Mouse (Mus musculus) forebrain, embryonic 10.5 days (tissue): ENCODE results near the gene Rpl14. TPM values are rescaled to one million over a fixed set of nuclear protein-coding genes. Genes with fewer than 3 reads are reported as not detected.

Source experiments
- DNase-seq: peaks from one replicate; pipeline ENCODE4 v3.0.0-alpha.2; 2017; ENCODE audit warnings: low spot score; ENCODE audit errors: extremely low spot score
- H3K27ac ChIP-seq: fragments of 300-500 bp; sonication (generic); 2 replicates; pipeline ENCODE4 v1.5.1; 2016; ENCODE audit warnings: mild to moderate bottlenecking
- H3K27me3 ChIP-seq: fragments of 300-500 bp; sonication (generic); 2 replicates; pipeline ENCODE4 v1.6.1; 2016; ENCODE audit warnings: mild to moderate bottlenecking; ENCODE audit not compliant: poor library complexity, severe bottlenecking
- H3K36me3 ChIP-seq: fragments of 300-500 bp; sonication (generic); replicated peaks from 2 replicates; pipeline ENCODE4 v1.6.1; 2016; ENCODE audit warnings: mild to moderate bottlenecking, moderate library complexity
- H3K4me1 ChIP-seq: fragments of 300-500 bp; sonication (generic); 2 replicates; pipeline ENCODE4 v1.6.1; 2016
- H3K4me3 ChIP-seq: fragments of 300-500 bp; sonication (generic); 2 replicates; pipeline ENCODE4 v1.5.1; 2016; ENCODE audit warnings: mild to moderate bottlenecking, moderate library complexity
- H3K9me3 ChIP-seq: fragments of 300-500 bp; sonication (generic); 2 replicates; pipeline ENCODE4 v1.6.1; 2016; ENCODE audit warnings: mild to moderate bottlenecking, moderate library complexity
- WGBS: fragments of 180-500 bp; shearing (Covaris S2); methylation state at CpG from one replicate; pipeline ENCODE4 v1.1.7; 2016; 5-methylcytosine and 5-hydroxymethylcytosine counted together
- polyA plus RNA-seq: library from polyadenylated mRNA; unstranded; fragments of >200 nt; fragmentation: Nextera tagmentation; extraction: Ambion mirVana; gene quantifications from 2 replicates; pipeline ENCODE4 v1.2.1, GENCODE M21; 2016

The Rpl14 gene
- polyA plus RNA-seq, 1 experiment from 2014 or later: 785 TPM

DNA sequence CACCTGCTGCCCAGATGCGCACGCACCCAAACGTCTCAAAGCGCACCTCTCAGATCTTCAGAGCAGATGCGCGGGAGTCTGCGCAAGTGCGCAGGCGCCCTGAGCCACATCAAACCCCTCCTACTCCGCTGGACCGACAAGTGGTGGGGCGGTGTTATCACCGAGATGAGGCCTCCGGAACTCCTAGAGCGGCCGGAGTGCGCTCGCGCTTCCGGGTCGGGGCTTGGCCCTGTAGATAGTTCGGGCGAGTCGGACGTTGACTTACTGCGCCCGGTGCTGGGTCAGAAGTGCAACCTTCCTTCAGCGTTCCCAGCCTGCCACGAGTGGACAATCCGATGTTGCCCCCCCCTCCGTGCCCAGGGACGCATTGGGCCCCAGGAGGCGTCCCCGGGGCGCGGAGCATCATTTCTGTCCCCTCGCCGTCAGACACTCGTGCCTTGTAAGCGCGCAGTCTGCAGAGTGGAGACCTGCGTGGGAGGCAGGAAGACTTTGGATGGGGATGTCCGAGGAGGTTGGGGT is 5.9 kb downstream of the Rpl14 start:
- peak overlapping the region; percentile 89 for H3K27ac ChIP-seq
- H3K27me3 ChIP-seq: no peaks in the 10 kb centered on the region
- H3K4me1 ChIP-seq: peaks cover 42% of the 10 kb centered on the region
- peak; percentile 94 for DNase-seq
- H3K36me3 ChIP-seq: peaks cover 43% of the 10 kb centered on the region
- under 1% methylated on average over 43 of the region's 43 CpGs for WGBS
- H3K9me3 ChIP-seq: no peaks in the 10 kb centered on the region
- peak overlapping the region; percentile 79 for H3K4me3 ChIP-seq

- Histone ChIP-seq H3K4me1 (peaks cover 42% of the 10 kb centered on the region), H3K27me3 (no peaks in the 10 kb centered on the region), H3K36me3 (peaks cover 36% of the 10 kb centered on the region), H3K27ac (peak overlapping the region; percentile 89), H3K9me3 (no peaks in the 10 kb centered on the region), H3K4me3 (peak overlapping the region; percentile 79)
- 57% methylated on average over 12 of the region's 12 CpGs for WGBS
- DNase-seq: no peak
Measured at GRCm38 (mm10) chr9:120577706-120578405, 6.6 kb downstream of the Rpl14 start.

GRCm38 (mm10) chr9:120578701-120579100 is 7.5 kb downstream of the Rpl14 start:
- Histone ChIP-seq H3K4me1 (peaks cover 42% of the 10 kb centered on the region), H3K4me3 (no peak overlapping the region), H3K27me3 (no peaks in the 10 kb centered on the region), H3K27ac (no peak overlapping the region), H3K9me3 (no peaks in the 10 kb centered on the region), H3K36me3 (peaks cover 27% of the 10 kb centered on the region)
- DNase-seq: no peak
- WGBS: 77% methylated on average over 6 of the region's 6 CpGs

DNA sequence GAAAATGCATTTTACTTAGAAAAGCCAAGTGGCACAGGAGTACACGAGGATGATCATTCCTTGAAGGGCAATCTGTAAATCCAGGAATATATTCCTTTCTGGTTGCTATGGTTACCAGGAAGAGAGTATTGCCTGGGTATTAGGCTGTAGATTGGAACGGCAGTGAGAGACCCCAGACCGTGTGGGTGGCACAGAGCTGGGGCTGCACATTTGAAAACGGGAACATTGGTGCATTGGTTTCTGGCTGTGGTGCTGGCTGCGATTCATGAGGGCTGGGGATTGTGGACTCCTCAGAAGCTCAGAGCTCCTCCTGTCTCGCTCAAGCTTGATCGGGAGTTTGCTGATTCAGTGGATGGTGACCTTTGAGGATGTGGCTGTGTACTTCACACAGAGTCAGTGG is 8.6 kb downstream of the Rpl14 start:
- 84% methylated on average over 7 of the region's 7 CpGs for WGBS
- no peaks in the 10 kb centered on the region for H3K9me3 ChIP-seq
- H3K4me1 ChIP-seq: peaks cover 42% of the 10 kb centered on the region
- no peak overlapping the region for H3K27ac ChIP-seq
- peaks cover 16% of the 10 kb centered on the region for H3K36me3 ChIP-seq
- no peak for DNase-seq
- H3K4me3 ChIP-seq: no peak overlapping the region
- H3K27me3 ChIP-seq: no peaks in the 10 kb centered on the region

- no peaks in the 10 kb centered on the region for H3K36me3 ChIP-seq
- WGBS: 24% methylated on average over 21 of the region's 21 CpGs
- H3K27me3 ChIP-seq: no peaks in the 10 kb centered on the region
- peaks cover 40% of the 10 kb centered on the region for H3K4me1 ChIP-seq
- no peak for DNase-seq
- H3K4me3 ChIP-seq: peak overlapping the region; percentile 49
- H3K27ac ChIP-seq: peak overlapping the region; percentile 79
- no peaks in the 10 kb centered on the region for H3K9me3 ChIP-seq
Measured at GRCm38 (mm10) chr9:120581941-120582618, 10.8 kb downstream of the Rpl14 start.

DNA sequence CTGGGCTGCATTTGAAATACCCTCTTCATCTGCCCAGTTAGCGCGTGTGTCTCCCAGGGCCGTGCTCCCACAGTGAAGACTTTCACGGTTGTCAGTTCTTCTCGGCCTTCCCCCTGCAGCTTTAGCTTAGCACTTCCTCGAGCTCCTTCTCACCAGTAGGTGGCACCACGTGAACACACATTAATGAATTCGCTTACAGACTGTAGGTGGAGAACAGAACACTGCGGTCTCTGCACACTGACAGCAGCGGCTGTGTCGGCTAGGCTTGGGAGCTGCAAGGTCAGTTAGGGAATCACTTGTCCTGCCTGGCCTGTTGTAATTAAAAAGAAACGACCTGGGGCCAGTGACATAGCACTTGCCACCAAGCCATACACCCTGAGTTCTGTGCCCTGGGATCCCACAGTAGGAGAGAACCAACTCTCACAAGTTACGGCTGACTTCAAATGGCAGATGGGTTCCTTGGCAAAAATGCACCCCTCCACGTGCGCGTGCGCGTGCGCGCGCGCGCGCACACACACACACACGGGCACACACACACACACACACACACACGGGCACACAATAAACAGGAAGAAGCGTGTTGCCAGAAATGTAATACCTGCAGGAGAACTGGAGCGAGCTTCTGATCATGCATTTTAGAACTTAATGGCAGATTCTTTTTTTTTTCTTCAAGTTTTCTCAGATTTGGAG is 11.5 kb downstream of the Rpl14 start:
- H3K4me3 ChIP-seq: peak overlapping the region; percentile 49
- H3K36me3 ChIP-seq: no peaks in the 10 kb centered on the region
- H3K4me1 ChIP-seq: peaks cover 33% of the 10 kb centered on the region
- H3K9me3 ChIP-seq: no peaks in the 10 kb centered on the region
- no peaks in the 10 kb centered on the region for H3K27me3 ChIP-seq
- H3K27ac ChIP-seq: peak overlapping the region; percentile 79
- peak; percentile 82 for DNase-seq
- WGBS: 16% methylated on average over 28 of the region's 28 CpGs

DNA sequence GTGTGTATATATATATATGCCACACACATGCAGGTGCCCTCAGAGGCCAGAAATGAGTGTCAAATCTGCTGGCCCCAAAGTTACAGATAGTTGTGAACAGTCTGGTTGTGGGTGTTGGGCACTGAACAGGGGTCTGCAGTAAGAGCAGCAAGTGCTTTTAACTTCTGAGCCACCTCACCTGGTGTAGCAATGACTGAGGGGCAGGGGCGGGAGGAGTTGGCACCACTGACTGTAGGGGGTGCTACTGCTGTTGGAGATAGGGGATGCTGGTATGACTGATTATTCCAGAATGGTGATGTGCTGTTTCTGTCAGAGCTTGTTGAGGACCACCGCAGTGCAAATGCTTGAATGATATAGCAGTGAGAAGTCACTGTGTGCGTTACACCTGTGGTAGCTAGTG is 12.1 kb downstream of the Rpl14 start:
- H3K27me3 ChIP-seq: no peaks in the 10 kb centered on the region
- 87% methylated on average over 3 of the region's 3 CpGs for WGBS
- H3K9me3 ChIP-seq: no peaks in the 10 kb centered on the region
- no peak overlapping the region for H3K27ac ChIP-seq
- peaks cover 28% of the 10 kb centered on the region for H3K4me1 ChIP-seq
- no peaks in the 10 kb centered on the region for H3K36me3 ChIP-seq
- peak overlapping the region; percentile 49 for H3K4me3 ChIP-seq
- no peak for DNase-seq

GRCm38 (mm10) chr9:120586546-120586945 is 15.3 kb downstream of the Rpl14 start:
- Histone ChIP-seq H3K4me3 (no peak overlapping the region), H3K36me3 (no peaks in the 10 kb centered on the region), H3K4me1 (peaks cover 19% of the 10 kb centered on the region), H3K9me3 (no peaks in the 10 kb centered on the region), H3K27ac (no peak overlapping the region), H3K27me3 (no peaks in the 10 kb centered on the region)
- WGBS: 19% methylated on average over 3 of the region's 3 CpGs
- peak; percentile 73 for DNase-seq

GRCm38 (mm10) chr9:120591490-120591889 is 20.2 kb downstream of the Rpl14 start:
- no peaks in the 10 kb centered on the region for H3K36me3 ChIP-seq
- no peaks in the 10 kb centered on the region for H3K9me3 ChIP-seq
- 0 out of 2 replicates have a peak overlapping the region, but pooled peaks have one; percentile 9 for H3K27ac ChIP-seq
- H3K27me3 ChIP-seq: peaks cover 24% of the 10 kb centered on the region; the same call in 1 of the 2 replicates
- peaks cover 33% of the 10 kb centered on the region for H3K4me1 ChIP-seq
- DNase-seq: peak; percentile 86
- 4% methylated on average over 9 of the region's 9 CpGs for WGBS
- no peak overlapping the region for H3K4me3 ChIP-seq

DNA sequence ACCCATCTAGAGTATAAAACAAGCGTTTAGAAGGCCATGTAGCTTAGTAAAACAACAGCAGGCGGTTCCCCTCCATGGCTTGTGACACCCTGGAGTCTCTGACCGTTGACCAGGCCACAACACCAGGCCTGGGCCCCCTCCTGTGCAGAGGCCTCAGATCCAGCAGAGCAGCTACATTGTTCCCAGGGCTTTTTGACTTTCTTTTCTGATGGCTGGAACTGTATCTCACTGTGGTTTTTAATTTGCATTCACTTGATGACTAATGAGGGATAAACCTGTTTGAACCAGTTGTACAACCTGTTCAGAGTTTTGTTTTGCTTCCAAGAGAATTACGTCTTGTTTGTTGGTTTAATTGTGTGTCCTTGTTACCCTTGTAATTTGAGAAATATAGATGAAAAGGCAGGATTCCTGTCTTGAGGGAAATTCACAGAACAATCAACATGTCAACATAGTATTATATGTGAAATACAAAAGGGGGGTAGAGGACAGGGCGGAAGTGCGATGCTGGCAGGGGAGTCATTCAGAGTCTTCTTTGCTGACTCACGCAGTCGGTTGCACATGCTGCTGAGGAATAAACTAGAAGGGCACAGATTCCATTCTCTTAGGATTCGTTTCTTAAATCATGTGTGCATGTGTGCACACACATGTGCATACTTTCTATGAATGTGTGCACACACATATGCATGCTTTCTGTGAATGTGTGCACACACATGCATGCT is 22.3 kb downstream of the Rpl14 start:
- H3K4me3 ChIP-seq: no peak overlapping the region
- H3K36me3 ChIP-seq: no peaks in the 10 kb centered on the region
- H3K27me3 ChIP-seq: peaks cover 24% of the 10 kb centered on the region; the same call in 1 of the 2 replicates
- peaks cover 36% of the 10 kb centered on the region for H3K4me1 ChIP-seq
- no peak for DNase-seq
- H3K27ac ChIP-seq: no peak overlapping the region
- H3K9me3 ChIP-seq: no peaks in the 10 kb centered on the region
- 45% methylated on average over 9 of the region's 9 CpGs for WGBS

- Histone ChIP-seq H3K9me3 (no peaks in the 10 kb centered on the region), H3K4me1 (peaks cover 36% of the 10 kb centered on the region), H3K27ac (no peak overlapping the region), H3K36me3 (no peaks in the 10 kb centered on the region), H3K4me3 (no peak overlapping the region), H3K27me3 (peaks cover 24% of the 10 kb centered on the region; the same call in 1 of the 2 replicates)
- DNase-seq: no peak
- WGBS: 49% methylated on average over 6 of the region's 6 CpGs
Measured at GRCm38 (mm10) chr9:120594839-120595238, 23.6 kb downstream of the Rpl14 start.

DNA sequence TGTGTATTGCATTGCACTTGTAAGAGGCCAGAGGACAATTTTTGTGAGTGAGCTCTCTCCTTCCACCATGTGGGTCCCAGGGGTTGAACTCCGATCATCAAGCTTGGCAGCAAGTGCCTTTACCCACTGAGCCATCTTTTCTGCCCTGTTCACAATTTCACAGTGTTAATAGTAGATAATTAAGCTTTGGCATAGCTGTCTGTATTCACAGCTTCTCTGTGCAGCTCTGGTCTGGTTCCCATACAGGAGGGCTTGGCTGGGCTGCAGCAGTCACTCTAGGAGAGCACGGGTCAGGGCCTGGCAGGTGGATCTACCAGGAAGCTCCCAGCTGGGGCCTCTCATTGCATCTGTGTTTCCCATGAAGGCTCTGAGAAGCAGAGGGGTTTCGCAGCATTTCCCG is 24.1 kb downstream of the Rpl14 start:
- Histone ChIP-seq H3K4me1 (peaks cover 36% of the 10 kb centered on the region), H3K36me3 (no peaks in the 10 kb centered on the region), H3K27me3 (peaks cover 24% of the 10 kb centered on the region; the same call in 1 of the 2 replicates), H3K9me3 (no peaks in the 10 kb centered on the region), H3K27ac (peak overlapping the region; percentile 51; the same call in 1 of the 2 replicates), H3K4me3 (no peak overlapping the region)
- 63% methylated on average over 4 of the region's 4 CpGs for WGBS
- no peak for DNase-seq
